Mouse (Mus musculus) midbrain, embryonic 11.5 days (tissue): ENCODE data around the gene Ptprn2. TPM values are rescaled to one million over a fixed set of nuclear protein-coding genes. Genes with fewer than 3 reads are reported as not detected.

Experiments
- ATAC-seq: fragments of 200-750 bp; cut with Nextera tagmentation; 2 replicates; pipeline ENCODE4 v1.8.0; 2017; ENCODE audit warnings: moderate TSS enrichment, moderate library complexity; ENCODE audit not compliant: low FRiP score
- DNase-seq: peaks from one replicate; pipeline ENCODE4 v3.0.0; 2015; ENCODE audit warnings: low spot score; ENCODE audit errors: missing footprints
- H3K27ac ChIP-seq: fragments of 300-500 bp; sonication (generic); 2 replicates; pipeline ENCODE4 v1.5.1; 2014; ENCODE audit warnings: low read depth, low read length
- H3K27me3 ChIP-seq: fragments of 300-500 bp; sonication (generic); 2 replicates; pipeline ENCODE4 v1.6.1; 2014; ENCODE audit warnings: mild to moderate bottlenecking, low read length, moderate library complexity, mixed read lengths; ENCODE audit not compliant: control insufficient read depth, insufficient read depth
- H3K36me3 ChIP-seq: fragments of 300-500 bp; sonication (generic); 2 replicates; pipeline ENCODE4 v1.6.1; 2014; ENCODE audit warnings: mild to moderate bottlenecking, low read length, moderate library complexity, mixed read lengths; ENCODE audit not compliant: control insufficient read depth, insufficient read depth
- H3K4me1 ChIP-seq: fragments of 300-500 bp; sonication (generic); 2 replicates; pipeline ENCODE4 v1.6.1; 2014; ENCODE audit warnings: low read length; ENCODE audit not compliant: control insufficient read depth, insufficient read depth
- H3K4me2 ChIP-seq: fragments of 300-500 bp; sonication (generic); 2 replicates; pipeline ENCODE4 v1.6.1; 2014; ENCODE audit warnings: mild to moderate bottlenecking, moderate library complexity
- H3K4me3 ChIP-seq: fragments of 300-500 bp; sonication (generic); 2 replicates; pipeline ENCODE4 v1.5.1; 2014; ENCODE audit warnings: low read depth, low read length
- H3K9ac ChIP-seq: fragments of 300-500 bp; sonication (generic); 2 replicates; pipeline ENCODE4 v1.6.1; 2014; ENCODE audit warnings: low read length
- H3K9me3 ChIP-seq: fragments of 300-500 bp; sonication (generic); 2 replicates; pipeline ENCODE4 v1.6.1; 2016; ENCODE audit warnings: low read length; ENCODE audit not compliant: control insufficient read depth
- WGBS: fragments of 180-500 bp; shearing (Covaris S2); extraction: QIAGEN DNeasy Blood & Tissue Kit; methylation state at CpG from one replicate; pipeline ENCODE4 v1.1.7; 2014; 5-methylcytosine and 5-hydroxymethylcytosine counted together
- polyA plus RNA-seq: library from polyadenylated mRNA; unstranded; fragments of >200 nt; fragmentation: Nextera tagmentation; extraction: Ambion mirVana; gene quantifications from 2 replicates; pipeline ENCODE4 v1.2.1, GENCODE M21; 2014

The Ptprn2 gene
- polyA plus RNA-seq, 1 experiment from 2014 or later: 7.3 TPM

DNA sequence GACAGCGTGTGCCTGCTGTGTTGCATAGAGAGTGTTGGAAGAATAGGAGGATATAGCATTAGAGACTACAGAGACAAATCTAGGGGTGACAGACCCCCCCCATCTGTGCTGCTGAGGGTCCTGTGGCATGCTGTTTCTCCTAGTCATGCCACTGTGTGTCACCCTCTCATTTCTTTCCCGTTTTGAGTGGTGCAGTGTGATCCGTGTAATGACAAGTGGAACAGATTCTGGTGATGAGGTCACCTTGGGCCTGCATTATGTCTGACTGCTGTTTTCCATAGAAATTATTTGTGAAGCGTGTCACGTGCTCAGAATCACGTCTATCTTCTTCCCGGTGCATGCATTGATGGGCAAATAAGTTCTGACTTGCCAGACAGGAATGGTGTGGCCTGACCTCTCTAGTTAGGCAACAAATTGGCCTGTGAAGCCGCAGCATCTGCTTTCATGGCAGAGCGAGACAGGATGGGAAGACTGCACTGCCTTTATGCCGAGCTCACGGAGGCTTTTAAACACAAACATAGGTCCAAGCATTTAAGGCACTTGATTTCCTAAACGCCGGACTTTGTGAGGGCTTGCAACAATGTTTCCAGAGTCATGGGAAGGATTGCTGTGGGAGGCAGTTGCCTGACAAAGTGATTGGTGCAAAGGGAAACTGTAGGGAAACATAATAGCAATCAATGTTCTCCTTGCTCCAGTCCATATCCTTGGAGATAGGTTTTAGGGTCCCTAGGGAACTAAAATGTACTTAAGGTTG is 467.1 kb downstream of the Ptprn2 start:
- no peak overlapping the region for H3K4me2 ChIP-seq
- H3K27me3 ChIP-seq: no peaks in the 10 kb centered on the region
- no peak overlapping the region for H3K4me3 ChIP-seq
- no peaks in the 10 kb centered on the region for H3K9me3 ChIP-seq
- 87% methylated on average over 13 of the region's 13 CpGs for WGBS
- H3K4me1 ChIP-seq: no peaks in the 10 kb centered on the region
- DNase-seq (no peak), ATAC-seq (no peak)
- no peak overlapping the region for H3K9ac ChIP-seq
- no peak overlapping the region for H3K27ac ChIP-seq
- H3K36me3 ChIP-seq: no peaks in the 10 kb centered on the region

DNA sequence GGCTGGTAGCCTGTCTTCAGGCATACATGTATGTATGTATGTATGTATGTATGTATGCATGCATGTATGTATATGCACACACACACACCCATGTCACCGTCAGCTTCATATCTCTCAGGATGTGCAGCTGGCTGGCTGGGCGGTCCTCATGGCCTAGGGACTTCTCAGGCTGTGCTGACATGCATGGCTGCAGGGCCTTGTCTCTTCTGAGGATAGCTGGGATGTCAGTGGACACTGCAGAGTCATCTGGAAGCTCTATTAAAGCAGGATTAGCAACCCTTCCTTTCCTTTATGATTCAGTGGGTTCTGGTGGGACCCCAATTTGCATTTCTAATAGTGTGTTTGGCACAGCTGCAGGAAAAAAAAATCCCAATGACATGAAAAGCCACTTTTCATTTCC is 473.6 kb downstream of the Ptprn2 start:
- Histone ChIP-seq H3K36me3 (no peaks in the 10 kb centered on the region), H3K9ac (no peak overlapping the region), H3K27me3 (no peaks in the 10 kb centered on the region), H3K9me3 (no peaks in the 10 kb centered on the region), H3K4me3 (no peak overlapping the region), H3K27ac (peak overlapping the region; percentile 32), H3K4me2 (no peak overlapping the region), H3K4me1 (peaks cover 9% of the 10 kb centered on the region; the same call in 1 of the 2 replicates)
- WGBS: 73% methylated on average over 2 of the region's 2 CpGs
- ATAC-seq: peak; percentile 64; the same call in 1 of the 2 replicates
- no peak for DNase-seq

DNA sequence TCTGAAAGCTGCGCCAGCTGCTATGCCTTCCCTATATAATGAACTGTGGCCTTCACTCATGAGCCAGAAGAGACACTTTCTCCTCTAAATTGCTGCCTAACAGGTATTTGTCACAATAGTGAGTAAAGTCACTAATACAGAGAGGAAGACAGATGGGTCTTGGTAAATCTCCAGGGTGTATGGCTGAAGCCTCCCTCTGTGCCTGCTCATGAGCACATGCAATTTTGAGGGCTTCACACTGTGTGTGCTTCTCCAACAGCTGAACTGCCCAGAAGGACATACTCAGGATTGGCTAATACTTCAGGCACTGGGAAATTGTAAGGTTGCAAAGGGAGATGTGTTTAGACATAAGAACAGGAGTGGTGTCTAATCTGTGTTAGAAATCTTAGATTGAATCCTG is 478.4 kb downstream of the Ptprn2 start:
- Histone ChIP-seq H3K9ac (no peak overlapping the region), H3K9me3 (no peaks in the 10 kb centered on the region), H3K4me3 (no peak overlapping the region), H3K27me3 (no peaks in the 10 kb centered on the region), H3K4me1 (peaks cover 9% of the 10 kb centered on the region; the same call in 1 of the 2 replicates), H3K4me2 (no peak overlapping the region), H3K27ac (no peak overlapping the region), H3K36me3 (no peaks in the 10 kb centered on the region)
- DNase-seq (no peak), ATAC-seq (no peak)
- 94% methylated on average over 1 of the region's 1 CpGs for WGBS

DNA sequence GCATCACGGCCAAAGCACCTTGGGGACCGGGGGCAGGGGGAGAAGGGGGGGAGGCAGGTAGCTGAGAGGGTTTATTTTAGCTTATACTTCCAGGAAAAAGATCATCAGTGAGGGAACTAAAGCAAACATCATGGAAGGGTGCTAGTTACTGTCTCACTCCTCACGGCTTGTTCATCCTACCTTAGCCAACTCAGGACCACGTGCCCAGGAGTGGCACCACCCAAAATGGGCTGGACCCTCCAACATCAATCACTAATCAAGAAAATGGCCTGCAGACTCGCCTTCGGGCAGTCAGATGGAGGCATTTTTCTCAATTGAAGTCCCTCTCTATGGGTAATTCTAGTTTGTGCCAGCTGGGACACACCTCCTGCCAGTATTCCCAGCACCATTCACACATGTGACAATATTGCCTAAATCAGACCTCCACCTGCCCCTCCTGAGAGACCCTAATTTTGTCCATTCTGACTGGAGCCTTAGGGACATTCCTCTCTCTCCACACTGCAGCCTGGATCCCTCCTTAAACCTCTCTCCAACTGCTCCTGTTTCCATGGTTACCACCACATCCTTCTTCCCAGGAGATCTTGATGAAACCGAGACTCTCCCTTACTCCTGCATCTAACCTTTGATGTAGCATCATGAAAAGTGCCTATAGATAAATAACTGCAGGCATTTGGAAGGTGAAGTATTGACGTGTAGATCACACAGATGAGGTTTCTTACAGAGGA is 482.9 kb downstream of the Ptprn2 start:
- no peaks in the 10 kb centered on the region; the same call in 1 of the 2 replicates for H3K4me1 ChIP-seq
- no peak overlapping the region for H3K27ac ChIP-seq
- H3K4me3 ChIP-seq: no peak overlapping the region
- ATAC-seq (peak; percentile 80), DNase-seq (peak; percentile 82)
- H3K9ac ChIP-seq: no peak overlapping the region
- no peak overlapping the region for H3K4me2 ChIP-seq
- no peaks in the 10 kb centered on the region for H3K36me3 ChIP-seq
- WGBS: 59% methylated on average over 8 of the region's 8 CpGs
- H3K9me3 ChIP-seq: no peaks in the 10 kb centered on the region
- H3K27me3 ChIP-seq: no peaks in the 10 kb centered on the region

DNA sequence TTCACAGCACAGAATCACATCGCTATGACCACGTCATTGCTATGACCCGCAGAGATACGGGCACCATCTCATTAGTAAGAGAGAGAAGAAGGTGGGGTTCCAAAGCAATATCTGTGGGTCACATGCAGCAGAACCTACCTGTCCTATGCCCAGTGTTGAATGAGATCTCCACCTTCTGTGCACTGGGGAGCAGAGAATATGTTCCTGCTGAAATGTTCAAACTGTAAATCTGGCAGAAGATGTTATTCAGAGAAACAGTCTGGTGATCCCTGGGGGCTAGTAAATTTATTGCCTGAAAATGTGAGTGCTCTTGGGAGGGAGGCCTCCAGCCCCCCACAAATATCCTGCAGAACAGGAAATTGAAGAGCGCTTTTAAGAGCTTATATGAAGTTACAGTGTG is 490.0 kb downstream of the Ptprn2 start:
- Histone ChIP-seq H3K9ac (no peak overlapping the region), H3K4me3 (no peak overlapping the region), H3K4me2 (no peak overlapping the region), H3K27ac (no peak overlapping the region), H3K27me3 (no peaks in the 10 kb centered on the region), H3K36me3 (no peaks in the 10 kb centered on the region), H3K4me1 (no peaks in the 10 kb centered on the region), H3K9me3 (no peaks in the 10 kb centered on the region)
- DNase-seq: peak; percentile 41
- 88% methylated on average over 5 of the region's 5 CpGs for WGBS
- no peak for ATAC-seq

DNA sequence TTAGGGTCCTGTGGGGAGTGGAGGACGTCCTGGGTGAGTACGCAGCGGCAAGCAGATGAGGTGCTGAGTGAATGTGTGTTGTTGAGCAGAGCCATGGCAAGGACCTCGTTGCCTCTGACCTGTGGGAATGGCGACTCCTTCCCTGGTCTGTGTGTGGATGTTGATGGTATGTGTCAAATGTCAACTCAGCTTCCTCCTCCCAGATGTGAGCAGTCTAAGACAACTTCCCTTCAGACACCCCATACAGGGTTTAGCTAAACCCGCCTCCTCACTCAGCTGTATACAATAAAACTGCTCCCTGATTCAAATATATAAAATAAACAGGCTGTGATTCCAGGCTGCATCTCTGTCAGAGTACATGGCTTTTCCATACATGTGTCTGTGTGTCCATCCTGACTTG is 491.5 kb downstream of the Ptprn2 start:
- Histone ChIP-seq H3K4me2 (no peak overlapping the region), H3K4me3 (no peak overlapping the region), H3K27me3 (no peaks in the 10 kb centered on the region), H3K36me3 (no peaks in the 10 kb centered on the region), H3K9me3 (no peaks in the 10 kb centered on the region), H3K9ac (no peak overlapping the region), H3K4me1 (no peaks in the 10 kb centered on the region), H3K27ac (no peak overlapping the region)
- WGBS: 85% methylated on average over 6 of the region's 6 CpGs
- ATAC-seq: no peak
- no peak for DNase-seq

DNA sequence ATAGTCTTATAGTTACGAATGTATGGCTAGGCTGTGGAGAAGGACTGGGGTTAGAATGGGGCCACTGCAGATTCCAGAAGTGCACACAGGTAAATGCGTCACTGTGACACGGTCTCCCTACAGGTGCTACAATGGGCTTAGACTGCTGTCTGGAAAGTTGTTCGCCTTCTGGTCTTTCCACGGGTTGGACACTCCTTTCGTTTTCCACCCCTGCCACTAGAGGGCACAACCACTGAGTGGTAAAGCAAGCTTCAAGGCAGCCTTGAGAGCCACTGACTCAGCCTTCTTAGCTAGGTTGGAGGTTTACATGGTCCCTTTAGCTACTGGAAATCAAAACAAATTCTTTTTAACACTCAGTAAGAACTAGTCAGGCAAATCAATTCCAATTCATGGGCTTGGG is 492.7 kb downstream of the Ptprn2 start:
- H3K9ac ChIP-seq: no peak overlapping the region

DNA sequence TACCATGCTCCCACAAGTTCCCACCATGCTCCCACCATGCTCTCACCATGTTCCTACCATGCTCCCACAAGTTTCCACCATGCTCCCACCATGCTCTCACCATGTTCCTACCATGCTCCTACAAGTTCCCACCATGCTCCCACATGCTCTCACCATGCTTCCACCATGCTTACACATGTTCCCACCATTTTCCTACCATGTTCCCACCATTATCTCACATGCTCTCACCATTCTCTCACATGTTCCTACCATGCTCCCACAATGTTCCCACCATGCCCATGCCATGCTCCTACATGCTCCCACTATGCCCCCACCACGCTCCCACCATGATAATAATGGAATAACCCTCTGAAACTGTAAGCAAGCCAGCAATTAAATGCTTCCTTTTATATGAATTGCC is 495.8 kb downstream of the Ptprn2 start:
- Histone ChIP-seq H3K4me1 (no peaks in the 10 kb centered on the region), H3K27me3 (no peaks in the 10 kb centered on the region), H3K36me3 (no peaks in the 10 kb centered on the region), H3K27ac (no peak overlapping the region), H3K9ac (no peak overlapping the region), H3K4me3 (no peak overlapping the region), H3K4me2 (no peak overlapping the region), H3K9me3 (no peaks in the 10 kb centered on the region)
- no peak for ATAC-seq
- no peak for DNase-seq
- 68% methylated on average over 1 of the region's 1 CpGs for WGBS

More for the DNA sequence above, 492.7 kb downstream of the Ptprn2 start:
- Histone ChIP-seq H3K36me3 (no peaks in the 10 kb centered on the region), H3K4me3 (no peak overlapping the region), H3K27me3 (no peaks in the 10 kb centered on the region), H3K27ac (no peak overlapping the region), H3K4me1 (no peaks in the 10 kb centered on the region), H3K9me3 (no peaks in the 10 kb centered on the region), H3K4me2 (no peak overlapping the region)
- WGBS: 89% methylated on average over 6 of the region's 6 CpGs
- DNase-seq (no peak), ATAC-seq (no peak)

DNA sequence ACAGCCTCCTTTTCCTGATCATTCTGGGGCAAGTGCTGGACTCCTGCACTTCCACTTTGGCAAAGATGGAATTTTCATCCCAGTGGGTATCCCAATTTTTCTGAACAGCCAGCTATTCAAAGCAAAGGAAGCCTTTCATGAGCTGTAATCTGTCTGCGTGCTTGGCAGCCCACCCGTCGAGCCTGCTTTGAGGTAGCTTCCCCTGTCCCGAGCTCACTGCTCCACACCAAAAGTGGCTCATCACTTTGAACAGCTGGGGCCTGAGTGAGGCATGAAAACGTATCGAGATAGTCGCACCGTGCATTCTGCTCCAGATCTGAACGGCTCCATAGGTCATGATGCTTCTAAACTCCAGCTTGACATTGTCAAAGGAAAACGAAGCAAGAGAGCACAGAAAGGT is 503.6 kb downstream of the Ptprn2 start:
- Histone ChIP-seq H3K4me1 (peaks cover 4% of the 10 kb centered on the region), H3K4me3 (no peak overlapping the region), H3K9me3 (no peaks in the 10 kb centered on the region), H3K27me3 (no peaks in the 10 kb centered on the region), H3K9ac (no peak overlapping the region), H3K27ac (no peak overlapping the region), H3K4me2 (no peak overlapping the region), H3K36me3 (no peaks in the 10 kb centered on the region)
- DNase-seq (no peak), ATAC-seq (no peak)
- WGBS: 35% methylated on average over 10 of the region's 10 CpGs
